Mouse (Mus musculus): ENCODE measurements around the gene Farp1. TPM values are rescaled to one million over a fixed set of nuclear protein-coding genes. Genes with fewer than 3 reads are reported as not detected.

Gene Farp1
- total and polyA plus RNA-seq, 3 experiments: 6.4 to 11.1 (median 10.9) TPM

DNA sequence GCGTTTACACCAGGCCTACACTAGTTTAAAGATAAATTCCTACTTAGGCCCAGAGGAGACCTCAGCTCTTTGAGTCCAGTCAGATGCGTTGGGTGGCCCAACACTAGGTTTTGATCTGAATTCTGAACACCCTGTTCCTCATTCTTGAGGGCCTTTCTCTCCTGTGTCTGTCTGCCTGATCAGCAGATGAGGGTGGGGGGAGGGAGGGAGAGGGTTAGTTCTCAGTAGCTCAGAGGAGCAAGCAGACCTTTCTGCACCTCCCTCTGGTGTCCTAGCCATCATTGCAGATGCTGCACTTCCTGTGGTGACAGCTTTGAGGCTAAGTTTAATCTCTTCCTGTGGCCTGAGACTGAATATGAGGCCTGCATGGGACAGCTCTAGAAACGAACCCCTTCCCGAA is 227.6 kb downstream of the Farp1 start:
- WGBS: 62% methylated on average over 4 of the region's 4 CpGs
- H3K27ac ChIP-seq: no peak overlapping the region
- TF ChIP-seq EP300 (IDR thresholded peaks at IDR 0.05; ENCODE audit: insufficient read depth, low read depth, low read length): no peak
- TF ChIP-seq POLR2A (IDR thresholded peaks at IDR 0.05; ENCODE audit: insufficient read depth, low read depth, low read length): no peak
- no peaks in the 10 kb centered on the region for H3K36me3 ChIP-seq (ENCODE audit: control insufficient read depth, insufficient read depth, low read length)
- H3K79me2 ChIP-seq (replicated peaks; ENCODE audit: control insufficient read depth, insufficient read depth, low read length): no peaks in the 10 kb centered on the region
- H3K4me1 ChIP-seq (ENCODE audit: control insufficient read depth, insufficient read depth, low read length): peaks cover 12% of the 10 kb centered on the region
- no peak overlapping the region for H3K9ac ChIP-seq (ENCODE audit: low read depth, low read length)
- intact Hi-C loops (cut with DNase I): loop anchor here (5.0 to 10.0 kb wide), 2 partner anchors 190 to 322 kb away; no protein-coding TSS in a partner anchor
- no peak for DNase-seq
- no peaks in the 10 kb centered on the region for H3K27me3 ChIP-seq (ENCODE audit: control insufficient read depth, insufficient read depth, low read length)
- no peak overlapping the region for H3K4me3 ChIP-seq

DNA sequence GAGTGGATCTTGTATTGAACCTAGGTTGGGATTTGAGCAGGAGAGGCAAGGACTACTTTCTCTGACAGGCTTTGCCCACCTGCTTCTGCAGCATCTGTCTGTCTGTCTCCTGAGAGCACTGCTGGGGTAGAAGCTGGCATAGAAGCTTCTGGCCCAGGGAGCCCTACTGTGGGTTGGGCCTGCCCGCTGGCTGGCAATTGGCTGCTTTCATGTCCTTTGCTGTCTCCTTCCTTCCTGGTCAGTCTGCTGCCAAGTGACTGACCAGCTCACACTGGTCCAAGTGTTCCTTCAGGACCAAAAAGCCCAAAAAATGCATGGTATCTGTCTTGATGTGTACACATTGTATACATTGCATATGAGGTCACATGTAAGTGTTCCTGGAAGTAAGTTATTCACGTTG is 228.9 kb downstream of the Farp1 start:
- H3K79me2 ChIP-seq (replicated peaks; ENCODE audit: control insufficient read depth, insufficient read depth, low read length): no peaks in the 10 kb centered on the region
- H3K36me3 ChIP-seq (ENCODE audit: control insufficient read depth, insufficient read depth, low read length): no peaks in the 10 kb centered on the region
- no peak overlapping the region for H3K9ac ChIP-seq (ENCODE audit: low read depth, low read length)
- intact Hi-C loops (cut with DNase I): loop anchor here (5.0 to 10.0 kb wide), 2 partner anchors 188 to 321 kb away; no protein-coding TSS in a partner anchor
- no peak overlapping the region for H3K4me3 ChIP-seq
- no peaks in the 10 kb centered on the region for H3K27me3 ChIP-seq (ENCODE audit: control insufficient read depth, insufficient read depth, low read length)
- TF ChIP-seq EP300 (IDR thresholded peaks at IDR 0.05; ENCODE audit: insufficient read depth, low read depth, low read length): no peak
- TF ChIP-seq CTCF (IDR thresholded peaks at IDR 0.05): no peak
- no peak for TF ChIP-seq POLR2A (IDR thresholded peaks at IDR 0.05; ENCODE audit: insufficient read depth, low read depth, low read length)
- no peak for DNase-seq
- WGBS: 44% methylated on average over 2 of the region's 2 CpGs
- peaks cover 12% of the 10 kb centered on the region for H3K4me1 ChIP-seq (ENCODE audit: control insufficient read depth, insufficient read depth, low read length)
- peak overlapping the region; percentile 48 for H3K27ac ChIP-seq

DNA sequence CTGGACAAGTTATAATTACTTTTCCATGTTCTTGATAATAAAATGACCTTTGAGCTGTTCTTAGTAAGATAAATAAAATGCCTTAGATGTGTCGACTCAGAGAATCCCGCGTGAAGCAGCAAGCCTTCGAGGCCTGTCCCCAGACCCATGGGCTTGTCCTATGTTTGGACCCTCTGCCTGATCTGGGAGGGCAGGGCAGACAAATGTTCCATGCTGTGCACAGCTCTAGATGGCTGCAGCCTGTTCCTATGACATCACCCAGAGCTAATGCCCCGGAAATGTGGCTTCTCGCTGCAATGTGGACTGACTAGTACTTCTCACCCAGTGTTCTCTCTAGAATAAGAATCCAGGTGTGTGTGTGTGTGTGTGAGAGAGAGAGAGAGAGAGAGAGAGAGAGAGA is 229.5 kb downstream of the Farp1 start:
- H3K4me1 ChIP-seq (ENCODE audit: control insufficient read depth, insufficient read depth, low read length): peaks cover 12% of the 10 kb centered on the region
- no peak for TF ChIP-seq CTCF (IDR thresholded peaks at IDR 0.05)
- no peak for TF ChIP-seq EP300 (IDR thresholded peaks at IDR 0.05; ENCODE audit: insufficient read depth, low read depth, low read length)
- no peak for TF ChIP-seq POLR2A (IDR thresholded peaks at IDR 0.05; ENCODE audit: insufficient read depth, low read depth, low read length)
- H3K27me3 ChIP-seq (ENCODE audit: control insufficient read depth, insufficient read depth, low read length): no peaks in the 10 kb centered on the region
- no peaks in the 10 kb centered on the region for H3K36me3 ChIP-seq (ENCODE audit: control insufficient read depth, insufficient read depth, low read length)
- peak overlapping the region; percentile 48 for H3K27ac ChIP-seq
- H3K79me2 ChIP-seq (replicated peaks; ENCODE audit: control insufficient read depth, insufficient read depth, low read length): no peaks in the 10 kb centered on the region
- intact Hi-C loops (cut with DNase I): loop anchor here (5.0 to 10.0 kb wide), 2 partner anchors 188 to 320 kb away; no protein-coding TSS in a partner anchor
- H3K4me3 ChIP-seq: no peak overlapping the region
- DNase-seq: no peak
- 41% methylated on average over 6 of the region's 6 CpGs for WGBS
- H3K9ac ChIP-seq (ENCODE audit: low read depth, low read length): no peak overlapping the region

DNA sequence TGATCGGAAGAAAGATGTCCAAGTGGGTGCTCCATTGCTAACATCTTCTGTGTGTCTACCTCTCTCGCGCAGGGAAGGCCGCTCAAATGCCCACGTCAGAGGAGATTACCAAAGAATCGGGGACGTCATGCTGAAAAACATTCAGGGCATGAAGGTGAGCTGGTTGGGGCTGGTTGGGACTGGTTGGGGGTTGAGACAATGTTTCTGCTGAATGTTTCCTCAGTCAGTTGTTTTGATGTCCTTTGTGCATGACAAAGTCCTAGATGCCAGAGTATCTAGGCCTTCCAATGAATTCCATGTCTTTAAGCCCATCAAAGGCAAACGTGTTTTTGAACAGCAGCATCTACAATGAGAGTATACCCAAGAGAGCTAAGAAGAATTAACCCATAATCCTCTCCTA is 232.8 kb downstream of the Farp1 start:
- H3K27ac ChIP-seq: no peak overlapping the region
- WGBS: 87% methylated on average over 8 of the region's 8 CpGs
- peaks cover 14% of the 10 kb centered on the region for H3K4me1 ChIP-seq (ENCODE audit: control insufficient read depth, insufficient read depth, low read length)

DNA sequence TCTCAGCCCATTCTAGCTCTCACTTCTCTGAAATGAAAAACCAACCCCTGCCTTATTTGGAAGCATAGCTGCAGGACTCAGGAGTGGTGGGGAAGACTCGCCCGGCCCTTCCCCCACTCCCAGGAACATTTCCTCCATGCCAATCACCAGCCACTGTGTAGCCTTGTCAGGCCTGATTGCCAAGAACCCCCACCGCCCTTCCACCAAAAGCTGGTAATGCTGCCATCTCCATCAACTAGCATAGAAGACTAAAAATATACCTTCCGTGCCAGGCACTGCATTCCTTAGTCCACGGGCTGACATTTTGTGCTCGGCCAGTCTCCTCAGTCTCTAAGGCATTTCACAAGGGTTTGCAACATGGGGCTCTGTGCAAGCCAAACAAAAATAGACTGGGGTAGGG is 235.5 kb downstream of the Farp1 start:
- H3K4me3 ChIP-seq: no peak overlapping the region
- no peaks in the 10 kb centered on the region for H3K36me3 ChIP-seq (ENCODE audit: control insufficient read depth, insufficient read depth, low read length)
- H3K27me3 ChIP-seq (ENCODE audit: control insufficient read depth, insufficient read depth, low read length): no peaks in the 10 kb centered on the region
- 53% methylated on average over 6 of the region's 6 CpGs for WGBS
- H3K4me1 ChIP-seq (ENCODE audit: control insufficient read depth, insufficient read depth, low read length): peaks cover 2% of the 10 kb centered on the region; the same call in 1 of the 2 replicates
- no peak for DNase-seq
- intact Hi-C loops (cut with DNase I): no loop called here
- TF ChIP-seq POLR2A (IDR thresholded peaks at IDR 0.05; ENCODE audit: insufficient read depth, low read depth, low read length) (no peak), CTCF (IDR thresholded peaks at IDR 0.05) (no peak), EP300 (IDR thresholded peaks at IDR 0.05; ENCODE audit: insufficient read depth, low read depth, low read length) (no peak)
- H3K79me2 ChIP-seq (replicated peaks; ENCODE audit: control insufficient read depth, insufficient read depth, low read length): no peaks in the 10 kb centered on the region
- no peak overlapping the region for H3K27ac ChIP-seq
- H3K9ac ChIP-seq (ENCODE audit: low read depth, low read length): no peak overlapping the region

More for the DNA sequence above, 232.8 kb downstream of the Farp1 start:
- TF ChIP-seq EP300 (IDR thresholded peaks at IDR 0.05; ENCODE audit: insufficient read depth, low read depth, low read length) (no peak), CTCF (IDR thresholded peaks at IDR 0.05) (no peak), POLR2A (IDR thresholded peaks at IDR 0.05; ENCODE audit: insufficient read depth, low read depth, low read length) (no peak)
- Histone ChIP-seq H3K79me2 (replicated peaks; ENCODE audit: control insufficient read depth, insufficient read depth, low read length) (no peaks in the 10 kb centered on the region), H3K4me3 (no peak overlapping the region), H3K36me3 (ENCODE audit: control insufficient read depth, insufficient read depth, low read length) (no peaks in the 10 kb centered on the region), H3K9ac (ENCODE audit: low read depth, low read length) (no peak overlapping the region), H3K27me3 (ENCODE audit: control insufficient read depth, insufficient read depth, low read length) (no peaks in the 10 kb centered on the region)
- no peak for DNase-seq
- intact Hi-C loops (cut with DNase I): loop anchor here (10.0 kb wide), 1 partner anchor 317 kb away; no protein-coding TSS in a partner anchor

DNA sequence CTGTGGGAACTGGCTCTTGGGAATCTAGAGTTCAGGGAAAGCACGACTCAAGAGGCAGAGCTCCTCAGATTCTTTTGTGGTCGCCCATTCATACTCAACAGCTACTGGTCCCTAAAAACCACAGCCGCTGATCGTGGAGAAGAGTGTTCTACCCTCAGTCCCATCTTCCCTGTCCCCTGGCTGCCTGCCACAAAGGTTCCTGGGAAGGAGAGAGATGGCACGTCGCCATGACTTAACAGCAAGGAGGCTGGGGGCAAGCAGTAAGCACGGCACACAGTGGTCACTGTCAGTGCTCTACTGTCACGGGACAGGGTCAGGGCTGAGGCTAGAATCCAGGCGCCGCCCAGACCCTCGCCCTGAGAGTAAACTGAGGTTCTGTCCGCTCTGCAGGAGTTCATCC is 240.0 kb downstream of the Farp1 start:
- no peaks in the 10 kb centered on the region for H3K79me2 ChIP-seq (replicated peaks; ENCODE audit: control insufficient read depth, insufficient read depth, low read length)
- no peak for TF ChIP-seq EP300 (IDR thresholded peaks at IDR 0.05; ENCODE audit: insufficient read depth, low read depth, low read length)
- intact Hi-C loops (cut with DNase I): no loop called here
- no peak overlapping the region for H3K27ac ChIP-seq
- DNase-seq: no peak
- H3K9ac ChIP-seq (ENCODE audit: low read depth, low read length): no peak overlapping the region
- no peaks in the 10 kb centered on the region for H3K27me3 ChIP-seq (ENCODE audit: control insufficient read depth, insufficient read depth, low read length)
- no peak overlapping the region for H3K4me3 ChIP-seq
- H3K36me3 ChIP-seq (ENCODE audit: control insufficient read depth, insufficient read depth, low read length): no peaks in the 10 kb centered on the region
- WGBS: 76% methylated on average over 12 of the region's 12 CpGs
- H3K4me1 ChIP-seq (ENCODE audit: control insufficient read depth, insufficient read depth, low read length): peaks cover 5% of the 10 kb centered on the region

Data from heart, adult 2 months (tissue).